Mouse (Mus musculus) testis, adult 2 months (tissue): ENCODE data around the gene Itgal.

Experiments used
- CTCF ChIP-seq: fragments of 200-500 bp; IDR thresholded peaks from 2 replicates; pipeline ENCODE4 v1.5.1; 2012; ENCODE audit warnings: low read depth, mild to moderate bottlenecking, inconsistent platforms, low read length, moderate library complexity; ENCODE audit not compliant: control insufficient read depth, insufficient read depth, insufficient replicate concordance
- POLR2A ChIP-seq: fragments of 200-500 bp; IDR thresholded peaks from 2 replicates; pipeline ENCODE4 v1.6.1; 2012; ENCODE audit warnings: low read depth, mild to moderate bottlenecking, inconsistent platforms, low read length, moderate library complexity; ENCODE audit not compliant: control insufficient read depth

DNA sequence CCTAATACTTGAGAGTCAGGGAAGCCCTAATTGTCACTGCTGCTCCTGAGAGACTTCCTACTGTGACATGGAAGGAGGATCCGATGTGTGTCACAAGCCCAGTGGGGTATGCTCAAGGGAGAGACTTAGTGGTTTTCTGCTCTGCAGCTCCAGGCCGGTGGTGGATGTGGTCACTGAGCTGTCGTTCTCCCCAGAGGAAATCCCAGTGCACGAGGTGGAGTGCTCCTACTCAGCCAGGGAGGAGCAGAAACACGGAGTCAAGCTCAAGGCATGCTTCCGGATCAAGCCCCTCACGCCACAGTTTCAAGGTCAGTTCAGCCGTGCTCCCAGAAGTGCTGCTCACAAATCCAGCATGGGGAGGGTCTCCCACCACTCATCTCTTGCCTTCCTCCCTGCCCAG is 17.9 kb downstream of the Itgal start:
- TF ChIP-seq CTCF (no peak), POLR2A (no peak)
